Mouse (Mus musculus) small intestine, adult 2 months (tissue): Measurements from ENCODE around the gene Sgsm1.

ENCODE experiments used
- CTCF ChIP-seq: fragments of 200-500 bp; IDR thresholded peaks from 2 replicates; pipeline ENCODE4 v1.5.1; 2012; ENCODE audit warnings: low read depth, mild to moderate bottlenecking, control low read depth, inconsistent platforms, low read length, moderate library complexity, mixed read lengths; ENCODE audit not compliant: insufficient replicate concordance, insufficient read length; ENCODE audit errors: extremely low read depth
- POLR2A ChIP-seq: fragments of 200-500 bp; IDR thresholded peaks from 2 replicates; pipeline ENCODE4 v1.6.1; 2012; ENCODE audit warnings: low read depth, mild to moderate bottlenecking, control low read depth, inconsistent platforms, low read length, moderate library complexity

GRCm38 (mm10) chr5:113204193-113204592, 106.4 kb downstream of the Sgsm1 start:
- no peak for TF ChIP-seq CTCF
- TF ChIP-seq POLR2A = no peak
